Mouse (Mus musculus) limb, embryonic 10.5 days (tissue): ENCODE measurements around the gene Prpf39. TPM values are rescaled to one million over a fixed set of nuclear protein-coding genes. Genes with fewer than 3 reads are reported as not detected.
A peak's percentile ranks its signal among the peaks of the same experiment; 100 is the strongest.

ENCODE experiments used
- DNase-seq: peaks from one replicate; pipeline ENCODE4 v3.0.0-alpha.2; 2017; ENCODE audit warnings: low spot score
- H3K27ac ChIP-seq: fragments of 300-500 bp; sonication (generic); 2 replicates; pipeline ENCODE4 v1.5.1; 2016; ENCODE audit warnings: mild to moderate bottlenecking
- H3K27me3 ChIP-seq: fragments of 300-500 bp; sonication (generic); 2 replicates; pipeline ENCODE4 v1.6.1; 2016; ENCODE audit warnings: low read depth, mild to moderate bottlenecking; ENCODE audit not compliant: poor library complexity, severe bottlenecking
- H3K36me3 ChIP-seq: fragments of 300-500 bp; sonication (generic); 2 replicates; pipeline ENCODE4 v1.6.1; 2016; ENCODE audit warnings: mild to moderate bottlenecking, moderate library complexity
- H3K4me1 ChIP-seq: fragments of 300-500 bp; sonication (generic); 2 replicates; pipeline ENCODE4 v1.6.1; 2016
- H3K4me3 ChIP-seq: fragments of 300-500 bp; sonication (generic); 2 replicates; pipeline ENCODE4 v1.5.1; 2016; ENCODE audit warnings: mild to moderate bottlenecking, moderate library complexity
- H3K9me3 ChIP-seq: fragments of 300-500 bp; sonication (generic); replicated peaks from 2 replicates; pipeline ENCODE4 v1.6.1; 2016; ENCODE audit warnings: mild to moderate bottlenecking
- WGBS: fragments of 180-500 bp; shearing (Covaris S2); methylation state at CpG from one replicate; pipeline ENCODE4 v1.1.7; 2016; 5-methylcytosine and 5-hydroxymethylcytosine counted together
- polyA plus RNA-seq: library from polyadenylated mRNA; unstranded; fragments of >200 nt; fragmentation: Nextera tagmentation; extraction: Ambion mirVana; gene quantifications from 2 replicates; pipeline ENCODE4 v1.2.1, GENCODE M21; 2016

Gene Prpf39
- 55.4 and 69.3 TPM in 2 replicates for polyA plus RNA-seq

DNA sequence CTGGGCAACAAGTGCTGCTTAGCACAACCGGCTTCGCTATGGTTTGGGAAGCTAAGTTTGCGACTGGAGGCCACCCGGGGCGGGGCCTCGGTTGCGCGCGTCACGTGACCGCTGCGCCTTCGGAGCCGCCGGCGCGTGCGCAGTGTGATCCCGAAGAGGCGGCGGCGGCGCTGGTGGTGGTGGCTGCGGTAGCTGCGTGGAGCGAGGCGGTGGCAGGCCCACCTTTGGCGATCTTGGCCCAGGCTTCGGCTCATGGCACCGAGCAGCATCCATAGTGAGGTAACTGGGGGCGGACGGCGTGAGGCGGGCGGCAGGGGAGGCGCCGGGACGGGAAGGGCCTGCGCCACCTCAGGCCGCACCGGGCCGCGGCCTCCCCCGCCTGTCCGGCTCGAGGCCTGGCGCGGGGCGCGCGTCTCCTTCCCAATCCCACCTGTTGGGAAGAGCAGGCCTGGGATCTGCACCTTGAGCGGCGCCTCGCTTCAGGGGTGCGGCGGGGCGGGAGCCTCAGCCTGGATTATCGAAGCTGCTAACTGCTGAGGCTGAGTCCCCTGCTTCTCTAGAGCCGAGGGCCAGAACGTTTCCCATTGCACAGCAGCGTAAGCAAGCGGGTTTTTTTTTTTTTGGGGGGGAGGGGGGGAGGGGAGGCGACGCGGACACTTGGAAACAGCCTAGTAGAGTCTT lies at the start of gene Prpf39:
Gene Prpf39, plus strand, starts transcription at position 144 of the 681 bp plus-strand sequence.
- H3K4me1 ChIP-seq = peaks cover 11% of the 10 kb centered on the region; the same call in 1 of the 2 replicates
- peak; percentile 91 for DNase-seq
- H3K27me3 ChIP-seq = no peaks in the 10 kb centered on the region
- H3K36me3 ChIP-seq = peaks cover 17% of the 10 kb centered on the region
- peak within 1 kb of the TSS; percentile 97 for H3K27ac ChIP-seq
- under 1% methylated on average over 65 of the region's 65 CpGs for WGBS
- H3K9me3 ChIP-seq = no peaks in the 10 kb centered on the region
- peak within 1 kb of the TSS; percentile 92 for H3K4me3 ChIP-seq

DNA sequence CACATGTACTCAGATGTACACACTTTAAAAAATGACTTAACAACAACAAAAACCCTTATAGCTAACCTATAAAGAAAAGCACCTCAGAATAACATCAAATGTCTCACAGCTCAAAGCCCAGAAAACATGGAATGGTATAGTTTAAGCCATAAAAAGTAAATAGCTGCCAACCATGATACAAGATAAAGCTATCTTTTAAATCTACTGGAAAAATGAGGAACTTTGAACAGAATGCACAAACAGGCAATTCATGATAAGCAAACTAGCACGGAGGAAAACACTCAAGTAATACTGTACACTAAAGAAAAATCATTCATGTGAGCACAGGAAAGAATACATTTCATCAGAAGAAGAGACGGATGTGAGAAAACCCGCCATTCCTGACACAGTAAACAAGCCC lies 28.4 kb upstream of the Prpf39 start:
- Histone ChIP-seq H3K27me3 (no peaks in the 10 kb centered on the region), H3K9me3 (no peaks in the 10 kb centered on the region), H3K4me3 (no peak overlapping the region), H3K4me1 (no peaks in the 10 kb centered on the region), H3K27ac (no peak overlapping the region), H3K36me3 (peaks cover 89% of the 10 kb centered on the region)
- DNase-seq = no peak
- 92% methylated on average over 3 of the region's 3 CpGs for WGBS

DNA sequence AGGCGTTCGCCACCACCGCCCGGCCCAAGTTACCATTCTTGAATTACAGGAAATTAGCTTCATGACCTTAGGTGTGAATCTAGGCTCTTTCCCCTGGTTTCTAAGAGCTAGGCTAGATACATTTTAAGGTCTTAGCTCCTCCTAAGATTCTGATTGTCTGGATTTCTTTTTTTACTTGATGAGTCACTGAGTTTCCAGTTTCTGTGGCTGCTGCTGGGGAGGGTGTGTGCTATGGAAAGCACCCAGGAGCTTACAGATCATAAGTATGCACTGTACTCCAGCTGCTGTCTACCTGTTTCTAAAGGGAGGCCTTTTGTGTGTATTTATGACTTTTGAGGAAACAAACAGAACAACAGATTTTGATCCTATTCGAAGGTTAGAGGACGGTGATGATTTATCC lies 13.3 kb upstream of the Prpf39 start:
- Histone ChIP-seq H3K4me1 (no peaks in the 10 kb centered on the region), H3K27ac (no peak overlapping the region), H3K36me3 (peaks cover 35% of the 10 kb centered on the region), H3K9me3 (no peaks in the 10 kb centered on the region), H3K27me3 (no peaks in the 10 kb centered on the region), H3K4me3 (no peak overlapping the region)
- WGBS = 92% methylated on average over 6 of the region's 6 CpGs
- DNase-seq = no peak

DNA sequence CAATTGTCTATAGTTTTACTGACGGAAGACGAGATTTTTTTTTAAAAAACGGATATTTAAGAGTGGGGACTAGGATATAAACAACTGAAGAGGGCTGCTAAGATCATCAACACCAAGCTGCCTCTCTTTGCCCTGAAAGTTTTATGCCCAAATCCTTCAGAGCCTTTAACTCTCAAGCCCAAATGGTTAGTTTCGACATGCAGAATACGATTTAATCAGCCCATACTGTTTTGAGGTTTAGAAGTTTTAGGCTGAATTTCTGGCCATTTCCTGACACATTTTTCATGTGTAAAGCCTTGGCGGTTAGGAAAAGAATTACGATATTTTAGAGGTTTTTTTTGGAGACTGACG lies 319 bp upstream of the Prpf39 start:
- H3K4me1 ChIP-seq = peaks cover 11% of the 10 kb centered on the region; the same call in 1 of the 2 replicates
- peak overlapping the region; percentile 92 for H3K4me3 ChIP-seq
- WGBS = 53% methylated on average over 8 of the region's 8 CpGs
- H3K27ac ChIP-seq = peak overlapping the region; percentile 97
- H3K9me3 ChIP-seq = no peaks in the 10 kb centered on the region
- peaks cover 16% of the 10 kb centered on the region for H3K36me3 ChIP-seq
- no peak for DNase-seq
- no peaks in the 10 kb centered on the region for H3K27me3 ChIP-seq

DNA sequence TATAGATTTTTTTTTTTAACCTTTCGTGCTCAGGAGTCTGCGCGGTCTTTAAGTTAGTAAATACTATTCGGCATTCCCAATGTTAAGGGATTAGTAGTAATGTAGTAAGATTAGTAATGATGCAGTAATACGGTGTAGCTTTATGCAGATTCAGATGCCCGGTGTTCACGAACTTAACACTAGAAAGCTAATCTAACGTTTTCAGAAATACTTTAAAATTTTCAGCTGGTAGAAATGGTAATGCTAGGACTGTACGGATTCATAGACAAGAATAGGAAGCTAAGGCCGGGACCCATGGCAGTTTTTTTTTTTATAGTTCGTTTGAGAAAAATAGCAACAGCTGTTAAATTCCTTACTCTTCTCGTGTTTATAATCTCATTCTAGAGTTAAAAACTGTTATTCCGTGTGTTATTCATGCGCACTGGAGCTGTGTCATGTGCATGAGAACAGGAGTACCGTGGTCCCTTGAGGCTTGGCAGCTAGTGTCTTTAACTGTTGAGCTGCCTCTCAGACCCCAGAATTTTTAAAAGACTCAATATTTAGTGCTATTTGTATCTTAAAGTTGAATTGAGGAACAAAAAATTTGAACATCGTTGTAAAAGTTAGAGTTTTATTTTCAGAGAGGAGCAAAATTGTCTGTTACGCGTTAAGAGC lies 886 bp downstream of the Prpf39 start:
- 24% methylated on average over 18 of the region's 18 CpGs for WGBS
- Histone ChIP-seq H3K4me3 (peak overlapping the region; percentile 92), H3K27ac (peak overlapping the region; percentile 97), H3K27me3 (no peaks in the 10 kb centered on the region), H3K36me3 (peaks cover 21% of the 10 kb centered on the region), H3K4me1 (peaks cover 11% of the 10 kb centered on the region; the same call in 1 of the 2 replicates), H3K9me3 (no peaks in the 10 kb centered on the region)
- DNase-seq = no peak

DNA sequence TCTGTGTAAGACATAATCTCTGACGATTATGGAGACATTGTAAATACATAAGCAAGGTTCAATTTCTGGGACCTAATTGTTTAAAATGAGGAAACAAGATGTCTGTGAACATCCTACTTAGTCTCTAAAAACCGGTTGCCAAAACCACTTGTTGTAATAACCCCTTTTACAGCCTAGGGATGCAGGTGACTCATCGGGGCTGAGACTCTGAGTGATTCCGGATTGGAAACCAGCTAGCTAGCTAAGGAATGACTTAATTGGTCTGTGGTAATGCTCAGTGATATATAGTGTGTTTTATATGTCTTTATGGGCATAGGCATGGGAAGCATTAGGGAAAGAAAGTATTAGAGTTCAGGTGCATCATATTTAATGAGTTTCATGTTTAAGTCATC lies 1.4 kb downstream of the Prpf39 start:
- H3K4me1 ChIP-seq = peaks cover 11% of the 10 kb centered on the region; the same call in 1 of the 2 replicates
- DNase-seq = no peak
- H3K9me3 ChIP-seq = no peaks in the 10 kb centered on the region
- H3K4me3 ChIP-seq = peak overlapping the region; percentile 92
- H3K36me3 ChIP-seq = peaks cover 25% of the 10 kb centered on the region
- H3K27ac ChIP-seq = no peak overlapping the region
- WGBS = 49% methylated on average over 4 of the region's 4 CpGs
- no peaks in the 10 kb centered on the region for H3K27me3 ChIP-seq

DNA sequence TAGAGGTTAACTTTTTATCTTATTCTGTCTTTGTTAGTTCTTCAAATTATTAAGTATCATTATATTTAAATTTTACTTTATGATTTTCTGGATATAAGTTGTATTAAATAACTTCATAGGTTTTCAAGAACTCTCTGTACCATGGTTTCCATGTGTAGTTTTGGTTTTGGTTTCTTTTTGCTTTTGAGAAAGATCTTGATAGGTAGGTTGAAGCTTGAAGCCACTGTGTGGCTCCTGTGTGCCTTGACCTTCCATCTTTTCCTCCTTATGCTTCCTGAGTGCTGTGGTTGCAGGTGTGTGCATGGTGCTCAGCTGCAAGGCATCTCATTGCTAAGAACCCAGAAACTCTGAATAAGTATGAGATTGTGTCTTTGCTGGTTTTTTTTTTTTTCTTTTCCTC lies 12.7 kb downstream of the Prpf39 start:
- DNase-seq = no peak
- no peaks in the 10 kb centered on the region for H3K27me3 ChIP-seq
- H3K27ac ChIP-seq = no peak overlapping the region
- no peaks in the 10 kb centered on the region for H3K4me1 ChIP-seq
- H3K36me3 ChIP-seq = peaks cover 85% of the 10 kb centered on the region
- H3K9me3 ChIP-seq = no peaks in the 10 kb centered on the region
- no peak overlapping the region for H3K4me3 ChIP-seq

DNA sequence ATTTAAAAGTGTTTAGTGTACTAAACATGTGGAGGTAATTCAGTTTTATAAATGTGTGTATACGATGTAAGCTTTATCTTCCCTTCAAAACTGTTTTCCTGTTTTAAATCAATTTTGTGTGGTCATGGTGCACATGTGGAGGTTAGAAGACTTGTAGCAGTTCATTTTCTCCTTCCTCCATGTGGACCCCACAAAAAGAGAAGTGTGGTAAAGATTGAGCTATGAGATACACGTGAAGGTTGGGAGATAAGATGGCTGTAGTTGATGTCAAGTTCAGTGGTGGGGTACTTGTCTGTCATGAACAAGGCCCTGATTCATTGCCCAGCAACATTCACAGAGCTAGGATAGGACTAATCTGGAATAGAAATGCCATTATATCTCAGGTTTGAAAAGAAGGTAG lies 22.1 kb downstream of the Prpf39 start:
- H3K4me3 ChIP-seq = no peak overlapping the region
- H3K27ac ChIP-seq = no peak overlapping the region
- DNase-seq = no peak
- H3K4me1 ChIP-seq = no peaks in the 10 kb centered on the region
- WGBS = 93% methylated on average over 2 of the region's 2 CpGs
- no peaks in the 10 kb centered on the region for H3K27me3 ChIP-seq
- peaks cover 95% of the 10 kb centered on the region for H3K36me3 ChIP-seq
- H3K9me3 ChIP-seq = no peaks in the 10 kb centered on the region

DNA sequence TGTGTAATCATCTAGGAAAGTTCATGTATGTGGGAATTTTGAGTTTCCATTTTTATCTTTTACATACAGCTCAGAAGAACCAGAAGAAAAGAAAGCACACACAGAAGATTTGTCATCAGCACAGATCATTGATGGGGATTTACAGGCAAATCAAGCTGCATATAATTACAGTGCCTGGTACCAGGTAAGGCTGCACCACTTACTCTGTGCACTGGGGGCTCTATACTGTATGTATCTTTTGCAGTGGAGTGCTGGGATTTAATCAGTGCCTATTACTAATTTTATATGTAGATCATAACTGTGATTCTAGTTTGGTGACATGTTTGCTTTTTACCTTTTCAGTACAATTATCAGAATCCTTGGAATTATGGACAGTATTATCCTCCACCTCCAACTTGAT lies 24.9 kb downstream of the Prpf39 start:
- Histone ChIP-seq H3K9me3 (no peaks in the 10 kb centered on the region), H3K36me3 (peaks cover 99% of the 10 kb centered on the region), H3K4me1 (no peaks in the 10 kb centered on the region)

DNA sequence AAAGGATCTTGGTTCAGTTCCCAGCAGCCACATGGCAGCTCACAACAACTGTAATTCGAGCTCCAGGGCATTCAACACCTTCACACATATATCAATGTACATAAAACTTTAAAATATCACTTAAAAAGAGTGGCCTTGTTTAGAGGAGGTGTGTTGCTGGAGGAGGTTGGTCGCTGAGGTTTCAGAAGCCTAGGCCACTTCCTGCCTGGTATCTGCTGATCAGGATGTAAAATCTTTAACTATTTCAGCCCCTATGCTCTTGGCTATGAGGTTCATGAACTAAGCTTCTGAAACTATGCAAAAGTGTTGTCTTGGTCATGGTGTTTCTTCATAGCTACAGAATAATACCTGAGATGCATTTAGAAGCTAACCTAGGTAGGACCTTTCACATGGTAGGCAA lies 29.1 kb downstream of the Prpf39 start:
- Histone ChIP-seq H3K27ac (no peak overlapping the region), H3K9me3 (no peaks in the 10 kb centered on the region), H3K4me3 (no peak overlapping the region), H3K27me3 (no peaks in the 10 kb centered on the region), H3K4me1 (no peaks in the 10 kb centered on the region), H3K36me3 (peaks cover 95% of the 10 kb centered on the region)
- no peak for DNase-seq
- 69% methylated on average over 2 of the region's 2 CpGs for WGBS

More for the DNA sequence above, 24.9 kb downstream of the Prpf39 start:
- no peak overlapping the region for H3K4me3 ChIP-seq
- no peaks in the 10 kb centered on the region for H3K27me3 ChIP-seq
- no peak for DNase-seq
- H3K27ac ChIP-seq = no peak overlapping the region

DNA sequence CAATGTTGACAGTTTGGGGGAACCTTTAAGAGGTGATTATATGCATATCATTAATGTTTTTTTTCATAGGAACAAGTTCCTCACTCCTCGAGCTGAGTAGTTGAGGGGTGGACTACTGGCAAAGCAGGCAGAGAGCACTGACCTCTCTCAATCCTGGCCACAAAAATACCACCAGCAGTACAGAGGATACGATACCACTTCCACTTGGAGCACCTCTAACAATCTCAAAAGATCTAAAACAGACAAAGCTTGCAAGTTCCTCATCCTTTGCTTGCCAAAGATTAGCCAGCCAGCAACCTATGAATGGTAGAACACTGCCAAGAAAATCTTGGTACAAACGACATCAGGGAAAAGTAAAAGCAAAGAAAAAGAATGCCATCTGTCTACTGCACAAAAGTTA lies 30.1 kb downstream of the Prpf39 start:
- DNase-seq = no peak
- H3K27ac ChIP-seq = no peak overlapping the region
- H3K4me3 ChIP-seq = no peak overlapping the region
- H3K9me3 ChIP-seq = no peaks in the 10 kb centered on the region
- no peaks in the 10 kb centered on the region for H3K4me1 ChIP-seq
- no peaks in the 10 kb centered on the region for H3K27me3 ChIP-seq
- peaks cover 86% of the 10 kb centered on the region for H3K36me3 ChIP-seq
- WGBS = 87% methylated on average over 3 of the region's 3 CpGs

DNA sequence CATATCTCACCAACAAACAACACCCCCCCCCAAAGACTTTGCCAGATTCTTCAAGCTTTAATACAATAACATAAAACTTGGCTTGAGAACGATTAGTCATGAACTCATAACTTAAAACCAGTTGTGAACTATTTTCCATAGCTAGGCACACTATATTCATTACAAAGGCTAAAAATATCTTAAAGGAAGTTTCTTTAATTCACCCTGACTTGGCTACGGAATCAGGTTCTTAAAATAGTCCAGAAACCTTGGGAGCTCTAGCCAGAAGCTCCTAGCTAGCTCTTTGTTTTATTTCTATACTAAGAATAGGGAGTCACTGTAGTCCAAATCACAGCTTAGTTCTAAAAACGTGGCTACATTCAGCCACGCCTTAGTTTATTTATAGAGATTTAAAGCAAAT lies 32.3 kb downstream of the Prpf39 start:
- DNase-seq = no peak
- 89% methylated on average over 4 of the region's 4 CpGs for WGBS
- no peak overlapping the region for H3K4me3 ChIP-seq
- H3K27ac ChIP-seq = no peak overlapping the region
- no peaks in the 10 kb centered on the region for H3K27me3 ChIP-seq
- no peaks in the 10 kb centered on the region for H3K9me3 ChIP-seq
- H3K4me1 ChIP-seq = no peaks in the 10 kb centered on the region; the same call in 1 of the 2 replicates
- peaks cover 69% of the 10 kb centered on the region for H3K36me3 ChIP-seq

DNA sequence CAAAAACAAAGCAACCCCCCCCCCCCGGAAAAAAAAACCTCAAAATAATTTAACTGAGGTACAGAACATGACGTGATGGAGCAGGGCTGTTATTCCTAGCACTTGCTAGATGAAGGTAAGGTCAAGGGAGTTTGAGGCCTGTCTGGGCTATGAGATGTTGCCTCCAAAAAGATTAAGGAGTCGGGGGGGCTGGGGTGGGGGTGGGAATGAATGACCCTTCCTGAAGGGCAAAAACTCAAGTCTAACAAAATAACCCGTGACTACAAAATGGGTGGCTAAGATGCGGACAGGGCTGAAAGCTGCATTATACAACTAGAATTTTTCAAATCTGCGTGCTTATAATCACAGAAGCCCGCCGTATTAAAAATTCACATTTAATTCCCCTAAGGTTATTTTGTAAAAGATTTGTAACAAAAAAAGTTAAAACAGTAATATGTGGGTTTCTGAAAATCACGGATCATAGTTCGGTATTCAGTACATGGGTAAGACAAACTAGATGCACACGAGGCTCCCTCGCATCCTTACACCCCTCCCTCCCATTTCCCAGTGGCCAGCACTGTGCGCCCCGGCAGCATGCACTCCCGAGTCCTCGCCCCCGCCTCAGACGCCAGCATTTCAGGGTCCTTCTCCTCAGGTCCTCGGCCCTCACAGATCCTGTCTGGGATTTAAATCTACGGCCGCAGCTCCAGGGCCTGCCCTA lies 36.9 kb downstream of the Prpf39 start:
- Histone ChIP-seq H3K4me3 (peak overlapping the region; percentile 93), H3K9me3 (no peaks in the 10 kb centered on the region), H3K27me3 (no peaks in the 10 kb centered on the region), H3K36me3 (peaks cover 29% of the 10 kb centered on the region), H3K4me1 (peaks cover 25% of the 10 kb centered on the region), H3K27ac (peak overlapping the region; percentile 96)
- WGBS = 4% methylated on average over 21 of the region's 21 CpGs
- peak; percentile 34 for DNase-seq
